Mouse (Mus musculus): ENCODE results near the gene Crybb1. TPM values are rescaled to one million over a fixed set of nuclear protein-coding genes. Genes with fewer than 3 reads are reported as not detected.

Gene Crybb1
- polyA plus RNA-seq, 1 experiment from 2014 or later, result 2.3 TPM

DNA sequence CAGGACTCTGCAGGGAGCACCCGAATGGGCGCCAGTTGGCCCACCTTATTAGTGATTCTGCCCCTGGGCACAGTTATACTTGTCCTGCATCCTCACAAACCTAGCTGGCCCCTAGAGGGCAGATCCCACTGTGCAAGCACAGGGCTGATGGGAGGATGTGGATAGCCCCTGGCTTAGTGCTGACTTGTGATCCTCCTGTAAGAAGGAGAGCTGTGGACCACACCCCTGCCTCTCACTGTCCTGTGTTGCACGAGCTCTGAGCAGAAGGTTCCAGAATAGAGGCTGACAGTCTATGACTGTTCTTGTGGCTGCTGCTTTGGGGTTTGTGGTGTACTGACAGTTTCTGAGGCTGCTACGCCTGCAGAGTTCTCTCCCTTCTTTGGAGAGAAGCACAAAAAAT is 46.1 kb downstream of the Crybb1 start:
- whole genome bisulfite sequencing, result 83% methylated on average over 4 of the region's 4 CpGs
- H3K9ac ChIP-seq, result no peak overlapping the region
- H3K4me1 ChIP-seq, result peaks cover 6% of the 10 kb centered on the region; the same call in 1 of the 2 replicates
- H3K36me3 ChIP-seq, result 0 out of 2 replicates have a peak, but pooled peaks cover 2% of the 10 kb centered on the region
- H3K4me2 ChIP-seq (replicated peaks), result no peak overlapping the region
- no peaks in the 10 kb centered on the region for H3K27me3 ChIP-seq
- no peak for ATAC-seq (ENCODE audit: low FRiP score)
- H3K27ac ChIP-seq, result no peak overlapping the region
- no peaks in the 10 kb centered on the region for H3K9me3 ChIP-seq (replicated peaks)
- H3K4me3 ChIP-seq, result no peak overlapping the region

DNA sequence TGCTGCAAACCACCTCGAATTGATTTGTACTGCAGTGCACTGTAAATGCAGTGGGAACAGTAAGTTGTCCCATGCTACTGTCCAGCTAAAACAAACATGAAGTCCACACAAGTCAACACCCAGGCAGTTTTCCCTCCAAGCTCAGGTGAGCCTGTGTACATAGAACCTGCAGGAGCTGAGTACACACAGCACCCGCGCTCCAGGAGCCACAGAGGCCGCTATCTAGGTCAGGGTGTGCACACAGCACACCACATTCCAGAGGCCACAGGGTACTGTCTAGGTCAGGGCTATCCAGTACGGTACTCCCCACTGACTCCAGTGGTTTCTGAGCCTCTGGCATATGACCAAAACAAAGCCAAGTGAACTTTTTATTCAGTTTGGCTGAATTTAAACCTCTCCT is 46.7 kb downstream of the Crybb1 start:
- H3K9ac ChIP-seq, result no peak overlapping the region
- H3K36me3 ChIP-seq, result peaks cover 5% of the 10 kb centered on the region; the same call in 1 of the 2 replicates
- H3K4me3 ChIP-seq, result no peak overlapping the region
- no peaks in the 10 kb centered on the region for H3K27me3 ChIP-seq
- H3K9me3 ChIP-seq (replicated peaks), result no peaks in the 10 kb centered on the region
- ATAC-seq (ENCODE audit: low FRiP score), result no peak
- no peak overlapping the region for H3K4me2 ChIP-seq (replicated peaks)
- 89% methylated on average over 5 of the region's 5 CpGs for WGBS
- H3K4me1 ChIP-seq, result no peaks in the 10 kb centered on the region
- H3K27ac ChIP-seq, result no peak overlapping the region

DNA sequence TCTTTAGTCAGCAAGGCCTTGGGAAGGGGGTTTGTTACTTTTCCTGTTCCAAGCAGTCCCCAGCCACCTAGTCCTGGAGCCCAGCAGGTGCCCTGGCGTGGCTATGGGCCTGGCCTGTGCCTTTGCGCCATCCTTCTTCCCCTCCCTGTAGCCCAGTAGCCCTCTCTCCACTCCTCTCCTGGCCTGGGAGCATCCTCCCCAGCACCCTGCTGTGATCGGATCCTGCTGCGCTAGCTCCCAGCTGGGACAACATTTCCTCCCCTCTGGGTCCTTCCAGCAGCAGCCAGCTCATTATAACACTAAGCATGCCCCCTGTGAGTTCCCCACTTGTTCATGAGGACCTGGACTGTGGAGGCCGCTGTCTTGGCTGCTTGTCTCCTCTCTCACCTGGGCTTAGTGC is 50.2 kb downstream of the Crybb1 start:
- Histone ChIP-seq H3K4me3 (no peak overlapping the region), H3K4me1 (no peaks in the 10 kb centered on the region), H3K27me3 (no peaks in the 10 kb centered on the region), H3K9ac (no peak overlapping the region), H3K9me3 (replicated peaks) (no peaks in the 10 kb centered on the region), H3K27ac (no peak overlapping the region), H3K4me2 (replicated peaks) (no peak overlapping the region), H3K36me3 (peaks cover 39% of the 10 kb centered on the region)
- no peak for ATAC-seq (ENCODE audit: low FRiP score)
- 61% methylated on average over 5 of the region's 5 CpGs for WGBS

DNA sequence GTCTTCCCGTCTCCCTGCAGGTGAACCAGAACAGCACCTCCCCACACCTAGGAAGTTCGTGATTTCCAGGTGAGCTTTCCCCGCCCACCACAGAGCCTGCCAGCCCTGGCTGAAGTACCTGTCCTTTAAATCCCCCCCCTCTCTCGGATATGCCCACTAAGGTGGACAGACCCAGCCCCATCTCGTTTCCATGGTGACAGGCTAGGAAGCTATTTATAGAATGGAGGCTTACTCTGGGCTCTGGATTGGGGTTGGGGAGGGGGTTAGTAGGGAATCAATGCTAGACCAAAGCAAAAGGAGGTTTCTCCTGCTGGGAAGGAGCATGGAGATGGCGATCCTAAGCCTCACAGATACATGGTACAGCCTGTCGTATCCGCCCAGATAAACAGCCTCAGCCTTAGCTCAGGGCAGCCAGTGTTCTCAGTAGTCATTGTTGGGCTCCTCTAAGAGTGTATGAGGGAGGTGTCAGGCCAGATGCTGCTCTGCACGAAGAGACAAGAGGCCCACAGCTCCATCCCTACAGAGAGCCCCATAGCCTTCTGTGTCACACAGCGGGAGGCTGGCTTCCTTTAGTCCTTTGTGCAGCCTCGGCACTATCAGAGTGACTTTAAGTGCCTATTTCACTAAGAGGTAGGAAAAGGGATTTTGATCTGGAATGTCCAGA is 57.7 kb downstream of the Crybb1 start:
- Histone ChIP-seq H3K27ac (no peak overlapping the region), H3K9ac (no peak overlapping the region; the same call in 1 of the 2 replicates), H3K4me2 (replicated peaks) (no peak overlapping the region), H3K36me3 (peaks cover 44% of the 10 kb centered on the region), H3K9me3 (replicated peaks) (no peaks in the 10 kb centered on the region), H3K4me3 (no peak overlapping the region), H3K27me3 (no peaks in the 10 kb centered on the region), H3K4me1 (no peaks in the 10 kb centered on the region; the same call in 1 of the 2 replicates)
- ATAC-seq (ENCODE audit: low FRiP score), result no peak
- 58% methylated on average over 11 of the region's 11 CpGs for WGBS

DNA sequence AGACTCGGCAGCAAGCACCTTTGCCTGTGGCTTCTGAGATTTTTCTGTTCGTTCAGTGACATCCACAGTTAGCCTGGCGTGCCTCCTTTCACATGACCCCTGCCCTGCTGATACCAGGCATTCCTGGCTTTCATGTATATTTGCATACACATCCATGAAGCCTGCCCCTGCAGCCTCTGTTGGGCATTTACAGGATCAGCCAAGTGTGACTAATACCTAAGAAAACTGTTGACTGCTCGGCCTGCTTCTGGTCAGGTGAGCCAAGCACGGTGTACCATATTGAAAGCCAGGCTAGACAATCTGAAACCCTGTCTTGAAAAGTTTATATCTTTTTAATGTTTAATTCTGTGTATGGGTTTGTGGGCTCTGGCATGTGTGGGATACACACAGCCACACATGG is 60.9 kb downstream of the Crybb1 start:
- Histone ChIP-seq H3K4me3 (no peak overlapping the region), H3K4me1 (no peaks in the 10 kb centered on the region; the same call in 1 of the 2 replicates), H3K27me3 (no peaks in the 10 kb centered on the region), H3K9ac (no peak overlapping the region), H3K9me3 (replicated peaks) (no peaks in the 10 kb centered on the region), H3K27ac (no peak overlapping the region), H3K36me3 (peaks cover 19% of the 10 kb centered on the region), H3K4me2 (replicated peaks) (no peak overlapping the region)
- ATAC-seq (ENCODE audit: low FRiP score), result no peak
- WGBS, result 77% methylated on average over 5 of the region's 5 CpGs

DNA sequence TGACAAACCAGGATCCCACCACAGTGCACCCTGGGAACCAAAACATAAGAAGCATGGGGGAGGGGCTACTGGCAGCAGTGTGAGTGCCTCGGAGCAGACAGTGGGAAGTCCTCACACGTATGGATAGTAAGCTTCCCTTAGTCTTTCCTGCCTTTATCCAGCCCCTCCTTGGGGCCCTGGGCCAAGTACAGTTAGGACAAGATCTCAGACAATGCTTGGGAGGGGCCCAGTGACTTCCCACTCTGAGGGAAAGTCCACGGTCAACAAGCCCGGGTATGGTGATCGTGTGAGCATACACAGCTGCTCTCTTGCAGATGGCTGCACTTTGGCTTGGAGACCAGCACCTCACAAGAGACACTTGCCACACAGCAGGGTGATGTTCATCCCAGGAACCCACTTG is 61.7 kb downstream of the Crybb1 start:
- WGBS, result 61% methylated on average over 5 of the region's 5 CpGs
- H3K4me2 ChIP-seq (replicated peaks), result no peak overlapping the region
- peaks cover 13% of the 10 kb centered on the region for H3K36me3 ChIP-seq
- ATAC-seq (ENCODE audit: low FRiP score), result no peak
- H3K4me1 ChIP-seq, result no peaks in the 10 kb centered on the region; the same call in 1 of the 2 replicates
- H3K4me3 ChIP-seq, result no peak overlapping the region
- H3K27me3 ChIP-seq, result no peaks in the 10 kb centered on the region
- no peak overlapping the region for H3K27ac ChIP-seq
- no peaks in the 10 kb centered on the region for H3K9me3 ChIP-seq (replicated peaks)
- H3K9ac ChIP-seq, result no peak overlapping the region

Other genes with a start within 250 kb of the Crybb1 start
- gene Cryba4, start 3.3 kb upstream of the Crybb1 start, polyA plus RNA-seq (2016; fragmentation: Nextera tagmentation; extraction: Ambion mirVana), result 1.8 and 2.3 TPM in 2 replicates
- gene Tpst2, start 20.9 kb downstream of the Crybb1 start, polyA plus RNA-seq (2016; fragmentation: Nextera tagmentation; extraction: Ambion mirVana), result 31.7 and 35.4 TPM in 2 replicates
- gene Tfip11, start 70.5 kb downstream of the Crybb1 start, polyA plus RNA-seq (2016; fragmentation: Nextera tagmentation; extraction: Ambion mirVana), result 38.1 TPM in 2 replicates
- 46.9 and 47.6 TPM in 2 replicates for gene Srrd, start 87.2 kb downstream of the Crybb1 start, polyA plus RNA-seq (2016; fragmentation: Nextera tagmentation; extraction: Ambion mirVana)
- gene Hps4, start 87.3 kb downstream of the Crybb1 start, polyA plus RNA-seq (2016; fragmentation: Nextera tagmentation; extraction: Ambion mirVana), result 35.4 and 37.1 TPM in 2 replicates
- 0.26 and 0.27 TPM in 2 replicates for gene Gm6583, start 100.2 kb downstream of the Crybb1 start, polyA plus RNA-seq (2016; fragmentation: Nextera tagmentation; extraction: Ambion mirVana)
- gene Asphd2, start 139.1 kb downstream of the Crybb1 start, polyA plus RNA-seq (2016; fragmentation: Nextera tagmentation; extraction: Ambion mirVana), result 60.7 and 66.1 TPM in 2 replicates
- 0.37 and 0.64 TPM in 2 replicates for gene Gm6588, start 193.6 kb downstream of the Crybb1 start, polyA plus RNA-seq (2016; fragmentation: Nextera tagmentation; extraction: Ambion mirVana)

Data from hindbrain, embryonic 12.5 days (tissue).